Mouse (Mus musculus) midbrain, embryonic 11.5 days (tissue): ENCODE results near the gene Col4a2. TPM values are rescaled to one million over a fixed set of nuclear protein-coding genes. Genes with fewer than 3 reads are reported as not detected.
A peak's percentile ranks its signal among the peaks of the same experiment; 100 is the strongest.

Source experiments
- ATAC-seq: fragments of 200-750 bp; cut with Nextera tagmentation; 2 replicates; pipeline ENCODE4 v1.8.0; 2017; ENCODE audit warnings: moderate TSS enrichment, moderate library complexity; ENCODE audit not compliant: low FRiP score
- DNase-seq: peaks from one replicate; pipeline ENCODE4 v3.0.0; 2015; ENCODE audit warnings: low spot score; ENCODE audit errors: missing footprints
- H3K27ac ChIP-seq: fragments of 300-500 bp; sonication (generic); 2 replicates; pipeline ENCODE4 v1.5.1; 2014; ENCODE audit warnings: low read depth, low read length
- H3K27me3 ChIP-seq: fragments of 300-500 bp; sonication (generic); 2 replicates; pipeline ENCODE4 v1.6.1; 2014; ENCODE audit warnings: mild to moderate bottlenecking, low read length, moderate library complexity, mixed read lengths; ENCODE audit not compliant: control insufficient read depth, insufficient read depth
- H3K36me3 ChIP-seq: fragments of 300-500 bp; sonication (generic); 2 replicates; pipeline ENCODE4 v1.6.1; 2014; ENCODE audit warnings: mild to moderate bottlenecking, low read length, moderate library complexity, mixed read lengths; ENCODE audit not compliant: control insufficient read depth, insufficient read depth
- H3K4me1 ChIP-seq: fragments of 300-500 bp; sonication (generic); 2 replicates; pipeline ENCODE4 v1.6.1; 2014; ENCODE audit warnings: low read length; ENCODE audit not compliant: control insufficient read depth, insufficient read depth
- H3K4me2 ChIP-seq: fragments of 300-500 bp; sonication (generic); 2 replicates; pipeline ENCODE4 v1.6.1; 2014; ENCODE audit warnings: mild to moderate bottlenecking, moderate library complexity
- H3K4me3 ChIP-seq: fragments of 300-500 bp; sonication (generic); 2 replicates; pipeline ENCODE4 v1.5.1; 2014; ENCODE audit warnings: low read depth, low read length
- H3K9ac ChIP-seq: fragments of 300-500 bp; sonication (generic); 2 replicates; pipeline ENCODE4 v1.6.1; 2014; ENCODE audit warnings: low read length
- H3K9me3 ChIP-seq: fragments of 300-500 bp; sonication (generic); 2 replicates; pipeline ENCODE4 v1.6.1; 2016; ENCODE audit warnings: low read length; ENCODE audit not compliant: control insufficient read depth
- WGBS: fragments of 180-500 bp; shearing (Covaris S2); extraction: QIAGEN DNeasy Blood & Tissue Kit; methylation state at CpG from one replicate; pipeline ENCODE4 v1.1.7; 2014; 5-methylcytosine and 5-hydroxymethylcytosine counted together
- polyA plus RNA-seq: library from polyadenylated mRNA; unstranded; fragments of >200 nt; fragmentation: Nextera tagmentation; extraction: Ambion mirVana; gene quantifications from 2 replicates; pipeline ENCODE4 v1.2.1, GENCODE M21; 2014

The Col4a2 gene
- polyA plus RNA-seq, 1 experiment from 2014 or later = 34.1 TPM

GRCm38 (mm10) chr8:11444216-11444615 lies 131.6 kb downstream of the Col4a2 start:
- H3K36me3 ChIP-seq = no peaks in the 10 kb centered on the region
- no peak overlapping the region for H3K27ac ChIP-seq
- no peaks in the 10 kb centered on the region for H3K4me1 ChIP-seq
- H3K4me3 ChIP-seq = no peak overlapping the region
- H3K27me3 ChIP-seq = no peaks in the 10 kb centered on the region
- H3K9me3 ChIP-seq = no peaks in the 10 kb centered on the region
- no peak for ATAC-seq
- 90% methylated on average over 7 of the region's 7 CpGs for WGBS
- no peak overlapping the region for H3K9ac ChIP-seq
- no peak overlapping the region for H3K4me2 ChIP-seq
- DNase-seq = no peak

GRCm38 (mm10) chr8:11445790-11446189 lies 133.2 kb downstream of the Col4a2 start:
- no peak overlapping the region for H3K4me2 ChIP-seq
- DNase-seq (no peak), ATAC-seq (no peak)
- no peaks in the 10 kb centered on the region for H3K36me3 ChIP-seq
- no peaks in the 10 kb centered on the region for H3K27me3 ChIP-seq
- WGBS = 92% methylated on average over 13 of the region's 13 CpGs
- H3K4me3 ChIP-seq = no peak overlapping the region
- H3K9me3 ChIP-seq = no peaks in the 10 kb centered on the region
- no peak overlapping the region for H3K27ac ChIP-seq
- H3K4me1 ChIP-seq = peaks cover 4% of the 10 kb centered on the region; the same call in 1 of the 2 replicates
- H3K9ac ChIP-seq = no peak overlapping the region

- H3K36me3 ChIP-seq = no peaks in the 10 kb centered on the region
- H3K27ac ChIP-seq = no peak overlapping the region
- DNase-seq (no peak), ATAC-seq (no peak)
- peaks cover 12% of the 10 kb centered on the region for H3K4me1 ChIP-seq
- WGBS = 94% methylated on average over 23 of the region's 23 CpGs
- H3K4me2 ChIP-seq = no peak overlapping the region
- H3K27me3 ChIP-seq = no peaks in the 10 kb centered on the region
- no peak overlapping the region for H3K9ac ChIP-seq
- no peak overlapping the region for H3K4me3 ChIP-seq
- no peaks in the 10 kb centered on the region for H3K9me3 ChIP-seq
Observed at GRCm38 (mm10) chr8:11447910-11448570, 135.4 kb downstream of the Col4a2 start.

- H3K4me2 ChIP-seq = no peak overlapping the region
- 31% methylated on average over 8 of the region's 8 CpGs for WGBS
- no peak overlapping the region for H3K27ac ChIP-seq
- ATAC-seq = no peak
- no peak overlapping the region for H3K4me3 ChIP-seq
- H3K9me3 ChIP-seq = no peaks in the 10 kb centered on the region
- H3K36me3 ChIP-seq = no peaks in the 10 kb centered on the region
- DNase-seq = peak; percentile 88
- no peaks in the 10 kb centered on the region for H3K27me3 ChIP-seq
- no peak overlapping the region for H3K9ac ChIP-seq
- H3K4me1 ChIP-seq = peaks cover 24% of the 10 kb centered on the region
Observed at GRCm38 (mm10) chr8:11450184-11451113, 137.8 kb downstream of the Col4a2 start.

- no peak overlapping the region for H3K4me3 ChIP-seq
- no peak overlapping the region for H3K27ac ChIP-seq
- H3K9me3 ChIP-seq = no peaks in the 10 kb centered on the region
- no peaks in the 10 kb centered on the region for H3K36me3 ChIP-seq
- no peaks in the 10 kb centered on the region for H3K27me3 ChIP-seq
- ATAC-seq (no peak), DNase-seq (peak; percentile 65)
- H3K9ac ChIP-seq = no peak overlapping the region
- peaks cover 24% of the 10 kb centered on the region for H3K4me1 ChIP-seq
- WGBS = 94% methylated on average over 1 of the region's 1 CpGs
- no peak overlapping the region for H3K4me2 ChIP-seq
Observed at GRCm38 (mm10) chr8:11452152-11452551, 139.5 kb downstream of the Col4a2 start.

- no peaks in the 10 kb centered on the region for H3K36me3 ChIP-seq
- WGBS = 71% methylated on average over 3 of the region's 3 CpGs
- peaks cover 24% of the 10 kb centered on the region for H3K4me1 ChIP-seq
- H3K27ac ChIP-seq = no peak overlapping the region
- no peak overlapping the region for H3K4me3 ChIP-seq
- peak; percentile 78 for DNase-seq
- no peaks in the 10 kb centered on the region for H3K9me3 ChIP-seq
- no peak overlapping the region for H3K9ac ChIP-seq
- ATAC-seq = no peak
- H3K27me3 ChIP-seq = no peaks in the 10 kb centered on the region
- H3K4me2 ChIP-seq = no peak overlapping the region
Observed at GRCm38 (mm10) chr8:11452559-11452958, 140.0 kb downstream of the Col4a2 start.

GRCm38 (mm10) chr8:11452974-11453373 lies 140.4 kb downstream of the Col4a2 start:
- no peak overlapping the region for H3K9ac ChIP-seq
- no peaks in the 10 kb centered on the region for H3K9me3 ChIP-seq
- H3K4me1 ChIP-seq = peaks cover 24% of the 10 kb centered on the region
- H3K4me3 ChIP-seq = no peak overlapping the region
- H3K4me2 ChIP-seq = no peak overlapping the region
- no peaks in the 10 kb centered on the region for H3K27me3 ChIP-seq
- H3K36me3 ChIP-seq = no peaks in the 10 kb centered on the region
- WGBS = 26% methylated on average over 4 of the region's 4 CpGs
- ATAC-seq = peak; percentile 38; the same call in 1 of the 2 replicates
- no peak overlapping the region for H3K27ac ChIP-seq
- DNase-seq = no peak

- no peak overlapping the region for H3K9ac ChIP-seq
- H3K4me2 ChIP-seq = no peak overlapping the region
- no peak overlapping the region for H3K4me3 ChIP-seq
- DNase-seq = peak; percentile 85
- WGBS = 37% methylated on average over 12 of the region's 12 CpGs
- H3K36me3 ChIP-seq = no peaks in the 10 kb centered on the region
- H3K27me3 ChIP-seq = no peaks in the 10 kb centered on the region
- H3K27ac ChIP-seq = no peak overlapping the region
- H3K4me1 ChIP-seq = peaks cover 24% of the 10 kb centered on the region
- ATAC-seq = 0 out of 2 replicates have a peak, but pooled peaks have one; percentile 15
- H3K9me3 ChIP-seq = no peaks in the 10 kb centered on the region
Observed at GRCm38 (mm10) chr8:11454228-11454627, 141.6 kb downstream of the Col4a2 start.

GRCm38 (mm10) chr8:11457278-11457677 lies 144.7 kb downstream of the Col4a2 start:
- H3K9me3 ChIP-seq = no peaks in the 10 kb centered on the region
- H3K4me1 ChIP-seq = peaks cover 18% of the 10 kb centered on the region
- no peak overlapping the region for H3K4me2 ChIP-seq
- no peaks in the 10 kb centered on the region for H3K36me3 ChIP-seq
- no peak for ATAC-seq
- H3K27me3 ChIP-seq = no peaks in the 10 kb centered on the region
- H3K27ac ChIP-seq = no peak overlapping the region
- no peak overlapping the region for H3K9ac ChIP-seq
- peak; percentile 33 for DNase-seq
- H3K4me3 ChIP-seq = no peak overlapping the region
- 84% methylated on average over 3 of the region's 3 CpGs for WGBS
